Mouse (Mus musculus): ENCODE data around the gene Eps8l1. TPM values are rescaled to one million over a fixed set of nuclear protein-coding genes. Genes with fewer than 3 reads are reported as not detected.
A peak's percentile ranks its signal among the peaks of the same experiment; 100 is the strongest.

Eps8l1 gene
- polyA plus RNA-seq, 1 experiment from 2014 or later: 3.0 TPM

- Histone ChIP-seq H3K4me1 (ENCODE audit: control insufficient read depth, insufficient read depth, low read length) (no peaks in the 10 kb centered on the region), H3K9me3 (replicated peaks; ENCODE audit: control insufficient read depth, low read length) (no peaks in the 10 kb centered on the region), H3K27me3 (ENCODE audit: control insufficient read depth, insufficient read depth, low read length) (0 out of 2 replicates have a peak, but pooled peaks cover 1% of the 10 kb centered on the region), H3K9ac (replicated peaks; ENCODE audit: low read length) (peak overlapping the region; percentile 61), H3K4me2 (ENCODE audit: low read depth, low read length) (peak overlapping the region; percentile 56), H3K27ac (replicated peaks; ENCODE audit: low read depth, low read length) (no peak overlapping the region), H3K4me3 (ENCODE audit: low read depth, low read length) (peak overlapping the region; percentile 27), H3K36me3 (replicated peaks; ENCODE audit: control insufficient read depth, insufficient read depth, low read depth, low read length) (no peaks in the 10 kb centered on the region)
- 21% methylated on average over 40 of the region's 40 CpGs for WGBS
- ATAC-seq (replicated peaks; ENCODE audit: insufficient number of reproducible peaks, low FRiP score, low TSS enrichment, low read depth) (peak; percentile 85), DNase-seq (ENCODE audit: low spot score) (peak; percentile 95)
Observed at GRCm38 (mm10) chr7:4526341-4527301, 66.1 kb downstream of the Eps8l1 start.

- no peak for DNase-seq (ENCODE audit: low spot score)
- ATAC-seq (replicated peaks; ENCODE audit: insufficient number of reproducible peaks, low FRiP score, low TSS enrichment, low read depth): 0 out of 2 replicates have a peak, but pooled peaks have one; percentile 2
- H3K9ac ChIP-seq (replicated peaks; ENCODE audit: low read length): no peak overlapping the region
- H3K4me3 ChIP-seq (ENCODE audit: low read depth, low read length): no peak overlapping the region
- no peaks in the 10 kb centered on the region for H3K4me1 ChIP-seq (ENCODE audit: control insufficient read depth, insufficient read depth, low read length)
- H3K4me2 ChIP-seq (ENCODE audit: low read depth, low read length): peak overlapping the region; percentile 56
- 49% methylated on average over 18 of the region's 18 CpGs for WGBS
- no peak overlapping the region for H3K27ac ChIP-seq (replicated peaks; ENCODE audit: low read depth, low read length)
- no peaks in the 10 kb centered on the region for H3K9me3 ChIP-seq (replicated peaks; ENCODE audit: control insufficient read depth, low read length)
- H3K36me3 ChIP-seq (replicated peaks; ENCODE audit: control insufficient read depth, insufficient read depth, low read depth, low read length): no peaks in the 10 kb centered on the region
- no peaks in the 10 kb centered on the region for H3K27me3 ChIP-seq (ENCODE audit: control insufficient read depth, insufficient read depth, low read length)
Observed at GRCm38 (mm10) chr7:4527302-4527689, 66.8 kb downstream of the Eps8l1 start.

Small RNA genes within 50 kb of the gene (microRNA-seq; reads per million reads assigned to microRNA genes)
- not detected for gene Gm24605 (ENCODE audit: borderline number of aligned reads)

Other genes starting within 250 kb of the Eps8l1 start
- 0.10 TPM in 1 of 2 replicates, not detected in the other for gene Lilra5, start 222.9 kb upstream of the Eps8l1 start, polyA plus RNA-seq (2014; fragmentation: Nextera tagmentation; extraction: Ambion mirVana)
- gene Ncr1, start 123.0 kb upstream of the Eps8l1 start, polyA plus RNA-seq (2014; fragmentation: Nextera tagmentation; extraction: Ambion mirVana): not detected in 2 replicates
- gene Gp6, start 62.9 kb upstream of the Eps8l1 start, polyA plus RNA-seq (2014; fragmentation: Nextera tagmentation; extraction: Ambion mirVana): 0.58 and 1.3 TPM in 2 replicates
- gene Rdh13, start 15.0 kb upstream of the Eps8l1 start, polyA plus RNA-seq (2014; fragmentation: Nextera tagmentation; extraction: Ambion mirVana): 26.0 and 32.9 TPM in 2 replicates
- 33.0 and 35.3 TPM in 2 replicates for gene Ppp1r12c, start 41.0 kb downstream of the Eps8l1 start, polyA plus RNA-seq (2014; fragmentation: Nextera tagmentation; extraction: Ambion mirVana)
- gene Tnnt1, start 55.7 kb downstream of the Eps8l1 start, polyA plus RNA-seq (2014; fragmentation: Nextera tagmentation; extraction: Ambion mirVana): 44.9 and 61.5 TPM in 2 replicates
- gene Tnni3, start 63.6 kb downstream of the Eps8l1 start, polyA plus RNA-seq (2014; fragmentation: Nextera tagmentation; extraction: Ambion mirVana): 2.6 and 9.9 TPM in 2 replicates
- gene Dnaaf3, start 71.8 kb downstream of the Eps8l1 start, polyA plus RNA-seq (2014; fragmentation: Nextera tagmentation; extraction: Ambion mirVana): 1.0 and 1.6 TPM in 2 replicates
- gene Syt5, start 86.9 kb downstream of the Eps8l1 start, polyA plus RNA-seq (2014; fragmentation: Nextera tagmentation; extraction: Ambion mirVana): 4.8 and 6.6 TPM in 2 replicates
- not detected in 2 replicates for gene Ptprh, start 143.4 kb downstream of the Eps8l1 start, polyA plus RNA-seq (2014; fragmentation: Nextera tagmentation; extraction: Ambion mirVana)
- gene Tmem86b, start 170.7 kb downstream of the Eps8l1 start, polyA plus RNA-seq (2014; fragmentation: Nextera tagmentation; extraction: Ambion mirVana): 0.63 and 2.5 TPM in 2 replicates
- gene Ppp6r1, start 198.3 kb downstream of the Eps8l1 start, polyA plus RNA-seq (2014; fragmentation: Nextera tagmentation; extraction: Ambion mirVana): 4.9 and 5.0 TPM in 2 replicates
- 102 and 104 TPM in 2 replicates for gene Hspbp1, start 224.4 kb downstream of the Eps8l1 start, polyA plus RNA-seq (2014; fragmentation: Nextera tagmentation; extraction: Ambion mirVana)
- gene Brsk1, start 229.9 kb downstream of the Eps8l1 start, polyA plus RNA-seq (2014; fragmentation: Nextera tagmentation; extraction: Ambion mirVana): 2.1 and 2.3 TPM in 2 replicates

All from embryonic facial prominence, embryonic 11.5 days (tissue).